Mouse (Mus musculus) limb, embryonic 15.5 days (tissue): ENCODE measurements around the gene Vcp. TPM values are rescaled to one million over a fixed set of nuclear protein-coding genes. Genes with fewer than 3 reads are reported as not detected.

Experiments
- ATAC-seq: fragments of 200-750 bp; cut with Nextera tagmentation; 2 replicates; pipeline ENCODE4 v1.8.0; 2017; ENCODE audit warnings: low read depth, moderate TSS enrichment; ENCODE audit not compliant: insufficient number of reproducible peaks, low FRiP score, low TSS enrichment
- H3K27ac ChIP-seq: fragments of 300-500 bp; sonication (generic); 2 replicates; pipeline ENCODE4 v1.5.1; 2015; ENCODE audit warnings: moderate library complexity, mild to moderate bottlenecking, inconsistent platforms
- H3K27me3 ChIP-seq: fragments of 300-500 bp; sonication (generic); 2 replicates; pipeline ENCODE4 v1.6.1; 2015; ENCODE audit warnings: inconsistent platforms
- H3K36me3 ChIP-seq: fragments of 300-500 bp; sonication (generic); 2 replicates; pipeline ENCODE4 v1.6.1; 2015; ENCODE audit warnings: inconsistent platforms
- H3K4me1 ChIP-seq: fragments of 300-500 bp; sonication (generic); 2 replicates; pipeline ENCODE4 v1.6.1; 2015; ENCODE audit warnings: inconsistent platforms
- H3K4me2 ChIP-seq: fragments of 300-500 bp; sonication (generic); 2 replicates; pipeline ENCODE4 v1.6.1; 2015; ENCODE audit warnings: mild to moderate bottlenecking, inconsistent platforms
- H3K4me3 ChIP-seq: fragments of 300-500 bp; sonication (generic); 2 replicates; pipeline ENCODE4 v1.5.1; 2015; ENCODE audit warnings: mild to moderate bottlenecking, inconsistent platforms
- H3K9ac ChIP-seq: fragments of 300-500 bp; sonication (generic); 2 replicates; pipeline ENCODE4 v1.6.1; 2015; ENCODE audit warnings: inconsistent platforms
- H3K9me3 ChIP-seq: fragments of 300-500 bp; sonication (generic); 2 replicates; pipeline ENCODE4 v1.6.1; 2016; ENCODE audit warnings: inconsistent platforms
- WGBS: fragments of 180-500 bp; shearing (Covaris S2); methylation state at CpG from one replicate; pipeline ENCODE4 v1.1.7; 2015; 5-methylcytosine and 5-hydroxymethylcytosine counted together
- polyA plus RNA-seq: library from polyadenylated mRNA; unstranded; fragments of >200 nt; fragmentation: Nextera tagmentation; extraction: Ambion mirVana; gene quantifications from 2 replicates; pipeline ENCODE4 v1.2.1, GENCODE M21; 2015

Gene Vcp
- polyA plus RNA-seq, 1 experiment from 2014 or later: 505 TPM

DNA sequence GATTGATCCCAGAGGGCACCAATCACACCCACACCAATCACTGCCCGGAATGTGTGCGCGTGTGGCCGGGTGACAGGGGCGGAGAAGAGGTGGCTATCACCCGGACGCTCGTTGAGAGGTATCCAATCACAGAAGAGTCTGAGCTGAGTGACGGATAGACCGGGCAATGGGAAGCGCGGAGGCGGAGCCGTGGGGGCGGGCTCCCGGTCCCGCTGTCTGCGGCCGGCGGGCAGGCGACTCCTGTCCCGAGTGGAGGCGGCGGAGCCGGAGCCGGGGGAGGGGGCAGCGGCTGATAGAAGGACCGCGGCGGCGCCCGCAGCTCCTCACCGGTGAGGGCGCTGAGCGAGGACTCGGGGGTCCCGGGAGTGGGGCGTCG lies 50.6 kb downstream of the Vcp start, which contains the start of gene Dnajb5:
Dnajb5 (plus strand) TSS at position 139 of the 376 bp plus-strand sequence.
- H3K9me3 ChIP-seq: no peaks in the 10 kb centered on the region
- H3K4me2 ChIP-seq: peak within 1 kb of the TSS; percentile 72
- peaks cover 35% of the 10 kb centered on the region for H3K4me1 ChIP-seq
- peak within 1 kb of the TSS; percentile 87 for H3K4me3 ChIP-seq
- peaks cover 12% of the 10 kb centered on the region for H3K27me3 ChIP-seq
- ATAC-seq: peak; percentile 93
- H3K27ac ChIP-seq: peak within 1 kb of the TSS; percentile 89
- H3K9ac ChIP-seq: peak within 1 kb of the TSS; percentile 82
- H3K36me3 ChIP-seq: no peaks in the 10 kb centered on the region
- WGBS: 2% methylated on average over 32 of the region's 39 CpGs

- ATAC-seq: no peak
- Histone ChIP-seq H3K9me3 (no peaks in the 10 kb centered on the region), H3K27ac (no peak overlapping the region), H3K4me3 (peak overlapping the region; percentile 87), H3K9ac (no peak overlapping the region), H3K4me1 (peaks cover 35% of the 10 kb centered on the region), H3K4me2 (peak overlapping the region; percentile 72), H3K36me3 (no peaks in the 10 kb centered on the region), H3K27me3 (peaks cover 12% of the 10 kb centered on the region)
- WGBS: 6% methylated on average over 14 of the region's 14 CpGs
These were observed 51.1 kb downstream of the Vcp start for GRCm38 (mm10) chr4:42949051-42949675.

GRCm38 (mm10) chr4:42948527-42948926 lies 51.8 kb downstream of the Vcp start:
- H3K4me3 ChIP-seq: no peak overlapping the region
- peaks cover 15% of the 10 kb centered on the region for H3K27me3 ChIP-seq
- 32% methylated on average over 13 of the region's 13 CpGs for WGBS
- no peak overlapping the region for H3K27ac ChIP-seq
- H3K36me3 ChIP-seq: no peaks in the 10 kb centered on the region
- H3K4me1 ChIP-seq: peaks cover 30% of the 10 kb centered on the region
- H3K9ac ChIP-seq: no peak overlapping the region
- no peak for ATAC-seq
- H3K4me2 ChIP-seq: no peak overlapping the region
- H3K9me3 ChIP-seq: no peaks in the 10 kb centered on the region

DNA sequence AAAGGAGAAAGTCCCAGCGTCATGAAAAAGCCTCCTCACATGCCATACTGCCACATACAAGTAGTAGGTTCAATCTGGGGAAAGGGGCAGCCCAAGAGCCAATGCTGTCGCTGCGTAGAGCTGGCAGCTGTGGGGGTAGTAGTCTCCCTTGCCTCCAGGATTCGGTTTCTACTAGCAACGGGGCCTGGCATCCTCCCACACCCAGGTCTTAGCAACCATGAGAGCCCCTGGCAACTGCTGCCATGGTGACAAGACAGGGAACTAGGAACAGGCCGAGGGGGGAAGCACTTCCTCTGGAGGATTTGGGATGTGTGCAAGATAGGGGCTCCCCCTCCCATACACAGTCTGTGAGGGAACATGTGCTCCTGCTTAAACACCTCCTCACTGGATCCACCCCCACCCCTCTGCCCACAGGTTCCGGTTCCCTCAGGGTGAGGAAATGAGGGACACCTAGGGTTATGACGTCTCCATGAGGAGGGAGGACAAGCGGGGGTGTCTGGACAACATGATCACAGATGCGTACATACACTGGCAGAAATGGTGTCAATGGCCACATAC lies 53.5 kb downstream of the Vcp start:
- WGBS: 46% methylated on average over 10 of the region's 10 CpGs
- H3K36me3 ChIP-seq: no peaks in the 10 kb centered on the region

DNA sequence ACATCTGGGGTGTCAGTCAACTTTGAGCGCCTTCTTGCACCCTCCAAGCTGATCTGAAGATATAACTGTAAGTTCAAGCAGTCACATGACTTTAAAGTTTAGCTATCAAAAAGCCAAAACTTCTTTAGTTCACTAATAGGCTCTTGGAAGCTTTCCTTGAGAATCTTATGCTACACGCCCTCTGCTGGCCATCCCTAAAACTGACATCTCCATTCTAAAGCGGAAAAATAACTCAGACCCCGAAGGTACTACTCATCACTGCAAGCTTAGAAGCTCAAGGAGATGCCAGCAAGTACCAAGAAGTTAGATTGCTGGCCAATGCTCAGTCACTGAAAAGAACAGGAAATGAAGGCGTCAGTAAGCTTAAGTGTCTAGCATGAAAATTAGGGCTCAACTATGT lies 54.4 kb downstream of the Vcp start:
- no peaks in the 10 kb centered on the region for H3K9me3 ChIP-seq
- WGBS: 10% methylated on average over 5 of the region's 5 CpGs
- H3K36me3 ChIP-seq: no peaks in the 10 kb centered on the region
- H3K4me2 ChIP-seq: no peak overlapping the region
- H3K4me3 ChIP-seq: no peak overlapping the region
- peaks cover 19% of the 10 kb centered on the region for H3K27me3 ChIP-seq
- H3K9ac ChIP-seq: no peak overlapping the region
- H3K27ac ChIP-seq: no peak overlapping the region
- H3K4me1 ChIP-seq: peaks cover 13% of the 10 kb centered on the region
- ATAC-seq: no peak

More for the DNA sequence above, 53.5 kb downstream of the Vcp start:
- Histone ChIP-seq H3K9me3 (no peaks in the 10 kb centered on the region), H3K4me2 (no peak overlapping the region), H3K9ac (no peak overlapping the region), H3K27ac (no peak overlapping the region), H3K4me3 (no peak overlapping the region), H3K27me3 (peaks cover 15% of the 10 kb centered on the region), H3K4me1 (peaks cover 21% of the 10 kb centered on the region)
- no peak for ATAC-seq

DNA sequence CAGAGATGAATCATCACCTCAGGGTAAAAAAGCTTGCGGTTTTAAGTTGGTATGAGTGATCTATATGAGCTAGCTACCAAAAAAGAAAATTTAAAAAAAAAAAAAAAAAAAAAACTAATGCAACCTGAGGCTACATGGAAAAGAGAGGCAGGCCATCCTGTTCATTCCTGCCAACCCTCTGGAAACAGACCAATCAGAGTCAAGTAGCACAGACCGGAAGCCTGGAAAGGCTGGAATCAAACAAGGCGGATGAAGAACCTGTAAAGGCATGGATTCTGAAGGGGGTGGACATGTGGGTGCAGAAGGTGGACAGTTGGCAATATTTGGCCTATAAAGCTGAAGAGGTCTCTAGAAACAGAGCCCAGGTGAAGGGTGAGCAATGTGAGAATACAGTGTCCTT lies 54.9 kb downstream of the Vcp start:
- no peak for ATAC-seq
- no peak overlapping the region for H3K4me2 ChIP-seq
- H3K27me3 ChIP-seq: peaks cover 24% of the 10 kb centered on the region
- H3K27ac ChIP-seq: no peak overlapping the region
- no peak overlapping the region for H3K9ac ChIP-seq
- H3K36me3 ChIP-seq: no peaks in the 10 kb centered on the region
- H3K4me3 ChIP-seq: no peak overlapping the region
- H3K4me1 ChIP-seq: peaks cover 10% of the 10 kb centered on the region
- H3K9me3 ChIP-seq: no peaks in the 10 kb centered on the region
- 84% methylated on average over 3 of the region's 3 CpGs for WGBS

DNA sequence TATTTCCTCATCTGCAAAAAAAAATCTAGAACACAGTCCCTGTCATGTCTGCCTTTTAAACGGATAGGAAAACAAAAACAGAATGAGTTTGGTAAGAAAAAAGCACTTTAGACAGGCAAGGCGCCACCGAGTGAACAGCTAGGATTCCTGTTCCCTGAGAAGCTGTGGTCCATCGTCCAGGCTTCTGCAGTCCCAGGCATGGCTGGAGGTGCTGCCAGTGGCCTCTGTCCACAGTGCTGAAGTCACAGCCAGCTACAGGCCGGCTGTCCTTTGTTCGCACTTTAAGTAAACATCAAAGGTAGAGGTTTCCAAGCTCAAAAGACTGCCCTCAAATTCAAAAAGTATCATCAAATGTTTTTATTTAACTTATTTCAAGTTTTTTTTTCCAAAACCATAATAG lies 55.3 kb downstream of the Vcp start:
- no peak for ATAC-seq

DNA sequence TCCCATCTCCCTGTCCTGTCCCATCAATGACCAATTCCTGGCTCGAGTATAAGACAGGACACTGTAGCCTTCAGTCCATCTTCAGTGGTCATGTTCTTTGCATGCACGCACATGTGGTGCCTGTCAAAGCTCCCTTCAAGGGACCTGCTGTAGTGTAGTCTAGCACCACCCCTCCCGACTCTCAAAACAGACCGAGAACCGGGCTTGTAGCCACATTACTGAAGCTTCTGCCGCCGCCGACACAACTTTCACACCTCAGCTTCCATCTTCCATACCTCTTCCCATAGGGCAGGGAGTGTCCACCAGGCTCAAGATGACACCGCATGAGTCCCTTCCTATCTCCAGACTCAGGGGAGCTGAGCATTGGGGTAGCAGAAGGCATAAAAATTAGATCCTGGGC lies 56.1 kb downstream of the Vcp start:
- Histone ChIP-seq H3K4me2 (no peak overlapping the region), H3K27me3 (peaks cover 26% of the 10 kb centered on the region), H3K4me3 (no peak overlapping the region), H3K27ac (no peak overlapping the region), H3K4me1 (peaks cover 3% of the 10 kb centered on the region; the same call in 1 of the 2 replicates), H3K9ac (no peak overlapping the region), H3K36me3 (no peaks in the 10 kb centered on the region), H3K9me3 (no peaks in the 10 kb centered on the region)
- ATAC-seq: no peak
- 83% methylated on average over 9 of the region's 9 CpGs for WGBS

More for the DNA sequence above, 55.3 kb downstream of the Vcp start:
- H3K27ac ChIP-seq: no peak overlapping the region
- 4% methylated on average over 6 of the region's 6 CpGs for WGBS
- peaks cover 6% of the 10 kb centered on the region; the same call in 1 of the 2 replicates for H3K4me1 ChIP-seq
- no peaks in the 10 kb centered on the region for H3K36me3 ChIP-seq
- H3K27me3 ChIP-seq: peaks cover 24% of the 10 kb centered on the region
- no peak overlapping the region for H3K9ac ChIP-seq
- no peak overlapping the region for H3K4me3 ChIP-seq
- H3K4me2 ChIP-seq: no peak overlapping the region
- no peaks in the 10 kb centered on the region for H3K9me3 ChIP-seq

- no peak overlapping the region for H3K9ac ChIP-seq
- H3K9me3 ChIP-seq: no peaks in the 10 kb centered on the region
- ATAC-seq: no peak
- no peaks in the 10 kb centered on the region for H3K36me3 ChIP-seq
- peaks cover 28% of the 10 kb centered on the region for H3K27me3 ChIP-seq
- H3K27ac ChIP-seq: no peak overlapping the region
- no peak overlapping the region for H3K4me3 ChIP-seq
- WGBS: 69% methylated on average over 5 of the region's 5 CpGs
- no peaks in the 10 kb centered on the region for H3K4me1 ChIP-seq
- no peak overlapping the region for H3K4me2 ChIP-seq
These were observed 57.0 kb downstream of the Vcp start for GRCm38 (mm10) chr4:42943341-42943740.

GRCm38 (mm10) chr4:42941396-42941795 lies 58.9 kb downstream of the Vcp start:
- Histone ChIP-seq H3K4me3 (no peak overlapping the region), H3K9me3 (no peaks in the 10 kb centered on the region)
- 82% methylated on average over 7 of the region's 7 CpGs for WGBS

DNA sequence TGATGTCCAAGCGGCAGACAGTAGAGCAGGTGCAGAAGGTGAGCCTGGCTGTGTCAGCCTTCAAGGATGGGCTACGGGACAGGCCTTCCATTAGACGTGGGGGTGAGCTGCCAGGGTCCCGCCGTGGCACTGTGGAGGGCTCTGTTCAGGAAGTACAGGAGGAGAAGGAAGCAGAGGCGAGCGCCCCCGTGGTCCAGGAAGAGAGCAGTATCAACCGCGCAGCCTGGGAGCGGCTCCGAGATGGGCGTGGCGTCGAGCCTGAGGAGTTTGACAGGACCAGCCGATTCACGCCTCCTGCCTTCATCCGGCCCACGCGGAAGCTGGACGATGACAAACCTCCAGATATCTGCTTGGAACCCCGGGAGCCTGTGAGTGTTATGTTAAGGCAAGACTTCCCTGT lies 66.7 kb downstream of the Vcp start:
- ATAC-seq: 0 out of 2 replicates have a peak, but pooled peaks have one; percentile 69
- peaks cover 45% of the 10 kb centered on the region for H3K27me3 ChIP-seq
- peaks cover 6% of the 10 kb centered on the region for H3K4me1 ChIP-seq
- no peaks in the 10 kb centered on the region for H3K9me3 ChIP-seq
- no peak overlapping the region for H3K27ac ChIP-seq
- H3K36me3 ChIP-seq: no peaks in the 10 kb centered on the region
- peak overlapping the region; percentile 21; the same call in 1 of the 2 replicates for H3K4me3 ChIP-seq
- peak overlapping the region; percentile 46 for H3K4me2 ChIP-seq
- 8% methylated on average over 22 of the region's 22 CpGs for WGBS
- no peak overlapping the region for H3K9ac ChIP-seq

More at GRCm38 (mm10) chr4:42941396-42941795, 58.9 kb downstream of the Vcp start:
- H3K9ac ChIP-seq: no peak overlapping the region
- H3K4me2 ChIP-seq: no peak overlapping the region
- no peaks in the 10 kb centered on the region for H3K36me3 ChIP-seq
- no peaks in the 10 kb centered on the region for H3K4me1 ChIP-seq
- no peak overlapping the region for H3K27ac ChIP-seq
- H3K27me3 ChIP-seq: peaks cover 33% of the 10 kb centered on the region
- no peak for ATAC-seq

DNA sequence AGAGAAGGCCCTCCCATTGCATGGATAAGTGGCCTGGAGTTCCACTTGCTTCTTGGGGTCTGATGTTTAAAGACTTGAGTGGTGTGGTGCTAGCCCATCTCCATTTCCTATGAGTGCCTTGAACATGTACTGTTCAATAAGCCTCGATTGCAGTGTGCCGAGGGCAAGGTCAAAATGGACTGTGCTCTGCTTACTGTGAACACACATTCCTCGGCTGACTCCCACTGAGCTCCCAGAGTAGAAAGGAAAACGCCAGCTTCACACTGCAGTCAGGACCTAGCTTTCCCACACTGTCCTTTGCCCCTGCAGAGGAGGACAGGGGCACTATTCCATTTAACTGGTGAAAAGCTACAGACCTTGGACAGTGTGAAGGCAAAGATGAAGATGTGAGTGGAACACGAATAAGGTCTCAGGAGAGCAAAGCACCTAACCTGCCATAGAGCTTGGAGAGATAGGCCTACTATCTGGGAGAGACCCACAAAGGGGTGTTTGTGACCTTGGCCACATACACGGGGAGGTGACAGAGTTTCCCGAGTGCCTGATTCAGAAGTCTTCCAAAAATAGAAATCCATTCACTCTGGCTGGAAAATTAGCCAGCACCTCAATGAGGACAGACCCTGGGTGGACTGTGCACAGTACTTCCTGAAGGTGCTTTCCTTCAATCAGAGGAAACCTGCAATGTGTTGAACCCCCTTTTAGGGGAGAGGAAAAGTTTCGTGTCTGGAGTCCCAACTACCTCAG lies 67.9 kb downstream of the Vcp start:
- H3K27ac ChIP-seq: no peak overlapping the region
- H3K36me3 ChIP-seq: no peaks in the 10 kb centered on the region
- no peak overlapping the region for H3K9ac ChIP-seq
- peaks cover 6% of the 10 kb centered on the region for H3K4me1 ChIP-seq
- no peak overlapping the region for H3K4me3 ChIP-seq
- H3K27me3 ChIP-seq: peaks cover 36% of the 10 kb centered on the region
- WGBS: 71% methylated on average over 8 of the region's 8 CpGs
- ATAC-seq: no peak
- no peak overlapping the region for H3K4me2 ChIP-seq
- no peaks in the 10 kb centered on the region for H3K9me3 ChIP-seq
